Mouse (Mus musculus): ENCODE results near the gene Klrb1a. TPM values are rescaled to one million over a fixed set of nuclear protein-coding genes. Genes with fewer than 3 reads are reported as not detected.

Klrb1a gene
- total RNA-seq, 2 experiments from 2014 or later: not detected

DNA sequence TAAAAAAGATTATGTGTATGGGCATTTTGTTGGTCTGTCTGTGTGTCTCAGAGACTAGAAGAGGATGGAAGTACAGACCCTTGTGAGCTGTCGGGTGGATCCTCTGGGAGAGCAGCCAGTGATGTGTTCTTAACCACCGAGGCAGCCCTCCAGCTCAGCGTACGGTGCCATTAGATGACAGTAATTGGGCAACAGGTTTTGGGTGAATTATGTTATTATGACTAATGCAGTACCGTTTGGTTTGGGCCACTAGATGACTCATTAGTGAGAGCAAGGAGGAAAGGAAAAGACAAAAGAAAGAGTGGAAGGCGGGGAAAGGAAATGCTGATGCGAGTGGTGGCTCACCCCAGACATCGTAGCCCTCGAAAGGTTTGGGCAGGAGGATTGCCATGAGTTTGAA is 28.7 kb downstream of the Klrb1a start:
- DNase-seq (ENCODE audit: extremely low spot score in 1 of 2, low spot score in 2 of 2): no peak
- intact Hi-C loops (cut with DNase I): no loop called here
- H3K4me3 ChIP-seq: no peak overlapping the region
- H3K27ac ChIP-seq: no peak overlapping the region
- TF ChIP-seq CTCF (IDR thresholded peaks at IDR 0.05): no peak

DNA sequence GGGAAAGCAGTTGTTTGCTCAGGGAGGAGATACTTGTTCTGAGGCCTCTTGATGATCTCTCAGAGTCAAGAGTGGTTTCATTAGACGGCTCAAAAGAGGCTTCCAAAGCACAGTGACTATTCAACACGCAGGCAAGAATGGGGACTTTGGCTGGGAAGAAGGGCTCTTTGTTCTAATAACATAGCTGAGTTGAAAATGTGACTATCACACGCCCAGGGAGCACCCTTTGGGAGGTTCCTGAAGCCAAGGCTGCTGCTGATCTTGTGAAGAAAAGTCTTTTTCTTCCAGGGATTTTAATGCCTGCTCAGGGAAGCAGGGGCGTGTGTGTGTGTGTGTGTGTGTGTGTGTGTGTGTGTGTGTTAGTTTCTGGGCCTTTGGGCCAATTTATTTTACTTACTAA is 33.9 kb downstream of the Klrb1a start:
- no peak for TF ChIP-seq CTCF (IDR thresholded peaks at IDR 0.05)
- no peak for DNase-seq (ENCODE audit: extremely low spot score in 1 of 2, low spot score in 2 of 2)
- H3K27ac ChIP-seq: no peak overlapping the region
- intact Hi-C loops (cut with DNase I): no loop called here
- no peak overlapping the region for H3K4me3 ChIP-seq

- no peak for TF ChIP-seq CTCF (IDR thresholded peaks at IDR 0.05)
- no peak for DNase-seq (ENCODE audit: extremely low spot score in 1 of 2, low spot score in 2 of 2)
- Histone ChIP-seq H3K27ac (no peak overlapping the region), H3K4me3 (no peak overlapping the region)
- intact Hi-C loops (cut with DNase I): no loop called here
Measured at GRCm38 (mm10) chr6:128587619-128588018, 35.7 kb downstream of the Klrb1a start.

- H3K27ac ChIP-seq: no peak overlapping the region
- TF ChIP-seq CTCF (IDR thresholded peaks at IDR 0.05): no peak
- no peak overlapping the region for H3K4me3 ChIP-seq
- intact Hi-C loops (cut with DNase I): no loop called here
- no peak for DNase-seq (ENCODE audit: extremely low spot score in 1 of 2, low spot score in 2 of 2)
Measured at GRCm38 (mm10) chr6:128585642-128586245, 37.6 kb downstream of the Klrb1a start.

GRCm38 (mm10) chr6:128584070-128584660 is 39.2 kb downstream of the Klrb1a start:
- Histone ChIP-seq H3K4me3 (no peak overlapping the region), H3K27ac (no peak overlapping the region)
- DNase-seq (ENCODE audit: extremely low spot score in 1 of 2, low spot score in 2 of 2): no peak
- TF ChIP-seq CTCF (IDR thresholded peaks at IDR 0.05): peak; percentile 33
- intact Hi-C loops (cut with DNase I): no loop called here

GRCm38 (mm10) chr6:128581508-128581907 is 41.8 kb downstream of the Klrb1a start, which contains the start of gene A2ml1:
Gene A2ml1, minus strand, starts transcription at chr6:128581608.
- intact Hi-C loops (cut with DNase I): no loop called here
- no peak for TF ChIP-seq CTCF (IDR thresholded peaks at IDR 0.05)
- no peak for DNase-seq (ENCODE audit: extremely low spot score in 1 of 2, low spot score in 2 of 2)

GRCm38 (mm10) chr6:128577301-128577700 is 46.0 kb downstream of the Klrb1a start:
- intact Hi-C loops (cut with DNase I): no loop called here
- Histone ChIP-seq H3K27ac (no peak overlapping the region), H3K4me3 (no peak overlapping the region)
- TF ChIP-seq CTCF (IDR thresholded peaks at IDR 0.05): no peak
- no peak for DNase-seq (ENCODE audit: extremely low spot score in 1 of 2, low spot score in 2 of 2)

More at GRCm38 (mm10) chr6:128581508-128581907, 41.8 kb downstream of the Klrb1a start, which contains the start of gene A2ml1:
- Histone ChIP-seq H3K4me3 (no peak within 1 kb of the TSS), H3K27ac (no peak within 1 kb of the TSS)

DNA sequence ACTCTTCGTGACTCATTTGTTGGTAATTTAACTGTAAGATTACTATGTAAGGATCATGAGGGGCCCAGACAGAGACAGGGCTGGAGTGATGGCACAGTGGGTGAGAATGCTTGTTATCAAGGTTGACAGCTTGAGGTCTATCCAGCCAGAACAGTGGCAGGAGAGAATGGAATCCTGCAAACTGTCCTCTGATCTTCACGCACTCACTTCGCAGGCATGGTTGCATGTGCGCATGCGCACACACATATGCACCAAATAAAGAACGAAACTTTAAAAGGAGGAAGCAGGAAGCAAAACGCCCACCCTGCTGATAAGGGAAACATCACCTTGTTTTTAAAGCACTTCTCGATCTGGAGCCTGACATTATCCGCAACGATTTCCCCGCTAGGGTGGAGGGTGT is 56.7 kb downstream of the Klrb1a start:
- no peak overlapping the region for H3K4me3 ChIP-seq
- DNase-seq (ENCODE audit: extremely low spot score in 1 of 2, low spot score in 2 of 2): no peak
- no peak overlapping the region for H3K27ac ChIP-seq
- no peak for TF ChIP-seq CTCF (IDR thresholded peaks at IDR 0.05)
- intact Hi-C loops (cut with DNase I): no loop called here

Other genes with a start within 250 kb of the Klrb1a start
- 1 to 10 TPM in 1 of 2 experiments, under 1 TPM in 1; 0.79 to 1.1 TPM for gene Tex52, start 248.1 kb downstream of the Klrb1a start, total RNA-seq (2021)
- not detected for gene Gm44596, start 248.0 kb downstream of the Klrb1a start, total RNA-seq (2021)
- gene Nrip2, start 224.2 kb downstream of the Klrb1a start, total RNA-seq (2021): 10 to 100 TPM; 12.7 to 13.7 TPM
- gene Itfg2, start 198.6 kb downstream of the Klrb1a start, total RNA-seq (2021): 10 to 100 TPM; 34.8 to 36.0 TPM
- 100 to 1,000 TPM; 118 TPM for gene Fkbp4, start 184.9 kb downstream of the Klrb1a start, total RNA-seq (2021)
- gene Pzp, start 96.8 kb downstream of the Klrb1a start, total RNA-seq (2021): not detected
- gene A2ml1, start 41.9 kb downstream of the Klrb1a start, total RNA-seq (2021): 10 to 100 TPM; 13.7 to 14.6 TPM
- under 1 TPM in 1 of 2 experiments, not detected in 1; 0.42 TPM for gene Clec2h, start 38.9 kb upstream of the Klrb1a start, total RNA-seq (2021)
- not detected for gene Klrb1, start 99.5 kb upstream of the Klrb1a start, total RNA-seq (2021)
- not detected for gene Klrb1c, start 165.7 kb upstream of the Klrb1a start, total RNA-seq (2021)
- not detected for gene Gm44511, start 202.8 kb upstream of the Klrb1a start, total RNA-seq (2021)
- gene Klrb1b, start 202.8 kb upstream of the Klrb1a start, total RNA-seq (2021): not detected

All from left cerebral cortex, adult 2 months (tissue).